Mouse (Mus musculus): ENCODE results near the gene Tnfrsf13c. TPM values are rescaled to one million over a fixed set of nuclear protein-coding genes. Genes with fewer than 3 reads are reported as not detected.
"Not testable (repeated sequence)": the region's sequence is repeated elsewhere in the genome, so short reads cannot be mapped to it uniquely, and the experiment has no call there.

The Tnfrsf13c gene
- under 1 TPM; 0.36 to 0.41 TPM for total RNA-seq (2021)

DNA sequence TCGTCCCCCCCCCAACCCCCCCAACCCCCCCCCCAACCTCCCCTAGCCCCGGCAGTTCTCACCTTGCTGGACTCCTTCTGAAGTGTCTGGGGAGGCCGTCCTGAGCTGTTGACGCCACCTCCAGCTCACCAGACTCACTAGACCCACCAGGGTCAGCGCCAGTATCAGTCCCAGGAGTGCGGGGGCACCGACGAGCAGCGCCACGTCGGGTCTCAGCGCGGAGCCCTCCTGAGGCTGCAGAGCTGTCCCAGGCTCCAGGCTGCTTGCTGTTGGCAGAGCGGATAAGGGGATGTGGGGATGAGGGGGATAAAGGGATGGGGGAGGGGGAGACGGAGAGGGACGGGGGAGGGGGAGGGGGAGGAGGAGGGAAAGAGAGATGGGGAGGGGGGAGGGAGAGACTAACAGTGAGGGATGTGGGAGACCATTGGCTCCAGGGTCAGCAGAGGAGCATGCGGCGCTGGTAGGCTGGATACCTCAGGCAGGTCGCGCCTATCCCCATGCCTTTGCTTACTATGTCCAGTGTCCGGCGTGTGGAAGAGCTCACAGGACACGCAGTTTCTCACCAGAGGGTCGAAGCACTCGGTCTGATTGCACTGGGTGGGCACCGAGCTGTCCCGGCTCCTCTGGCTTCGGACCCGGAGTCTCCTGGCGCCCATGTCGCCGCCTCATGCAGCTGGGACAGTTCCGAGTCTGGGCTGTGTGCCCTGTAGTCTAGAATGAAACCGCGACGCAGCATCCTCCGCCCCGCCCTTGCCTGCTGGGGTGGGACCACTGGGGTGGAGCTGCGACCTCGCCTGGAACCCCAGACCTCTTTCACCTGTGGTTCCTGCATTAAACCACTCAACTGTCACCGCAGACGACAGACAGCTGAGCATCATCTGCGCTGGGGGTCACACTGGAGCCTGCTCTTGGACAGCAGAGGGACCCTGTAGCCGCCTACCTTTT is at the start of gene Tnfrsf13c:
Gene Tnfrsf13c (minus strand): TSS at position 713 of the 945 bp plus-strand sequence.
- DNase-seq: peak; percentile 57

DNA sequence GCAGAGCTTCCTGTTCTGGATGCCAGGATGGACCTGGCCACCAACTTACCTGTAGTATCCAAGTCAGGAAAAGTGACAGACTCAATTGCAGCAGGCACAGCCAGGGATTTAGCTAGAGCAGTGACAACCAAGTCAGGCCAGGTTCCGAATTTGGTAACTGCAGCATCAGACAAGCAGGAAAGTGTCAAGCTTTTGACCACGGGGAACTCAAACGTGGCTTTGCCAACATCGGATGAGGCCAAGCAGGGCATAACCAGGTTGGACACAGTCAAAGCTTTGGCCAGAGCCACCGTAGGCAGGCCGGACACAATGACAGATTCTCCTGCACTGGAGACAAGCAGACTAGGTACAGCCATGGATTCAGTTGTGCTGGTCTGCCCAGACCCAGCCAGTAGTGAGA is 48.1 kb upstream of the Tnfrsf13c start:
- DNase-seq: no peak

DNA sequence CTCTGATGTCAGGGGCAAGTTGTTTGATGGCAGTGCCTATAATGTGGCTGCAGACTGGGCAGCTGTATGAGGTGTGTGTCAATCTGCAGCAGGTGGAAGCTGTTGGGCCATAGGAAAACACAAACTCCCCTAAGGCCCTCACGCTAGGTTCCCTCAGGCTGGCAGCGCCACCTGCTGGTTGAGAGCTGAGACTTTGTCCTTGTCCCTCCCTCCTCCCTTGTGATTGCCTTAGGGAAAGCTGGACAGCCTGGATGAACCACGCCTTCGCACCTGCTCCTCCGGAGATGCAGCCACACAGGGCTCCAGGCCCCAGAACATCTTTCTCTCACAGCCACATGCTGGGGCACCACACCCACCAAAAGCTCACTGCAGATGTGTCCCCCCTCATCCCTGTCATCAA is 47.0 kb upstream of the Tnfrsf13c start:
- peak; percentile 81 for DNase-seq

DNA sequence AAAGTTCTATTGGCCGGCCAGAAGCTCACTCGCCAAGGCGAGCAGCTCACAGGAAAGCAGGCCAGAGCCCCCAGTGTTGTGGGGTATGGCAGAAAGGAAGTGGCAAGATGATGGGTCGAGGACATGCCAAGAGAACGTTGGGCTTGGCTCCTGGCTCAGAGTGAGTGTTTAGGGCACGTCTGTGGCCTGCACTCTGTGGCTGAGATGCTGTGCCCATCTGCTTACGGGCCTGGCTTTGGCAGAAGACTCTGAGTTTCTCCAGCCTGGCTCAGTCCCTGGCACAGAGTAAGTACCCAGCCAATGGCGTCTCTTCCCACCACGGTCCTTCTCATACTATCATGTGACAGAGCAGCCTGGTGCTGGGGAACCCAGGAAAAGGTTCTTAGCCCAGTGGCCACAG is 44.6 kb upstream of the Tnfrsf13c start:
- DNase-seq: no peak

DNA sequence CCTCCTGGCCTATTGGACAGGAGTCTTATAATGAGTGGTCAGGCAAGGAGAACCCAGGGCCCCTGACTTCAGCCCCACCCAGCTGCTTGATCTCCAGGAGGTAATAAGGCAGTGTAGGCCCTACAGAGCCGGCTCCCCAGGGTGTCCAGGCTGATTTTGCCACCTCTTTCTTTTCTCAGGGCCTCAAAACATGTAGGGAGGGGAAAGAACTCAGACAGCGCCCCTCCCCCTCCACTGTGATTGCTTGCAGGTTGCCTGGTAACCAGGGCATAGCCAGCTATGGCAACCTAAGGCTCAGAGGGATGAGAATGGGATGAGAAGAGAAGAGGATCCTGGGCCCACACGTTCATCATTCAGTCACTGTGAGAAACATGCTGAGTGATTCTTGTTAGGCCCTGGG is 44.0 kb upstream of the Tnfrsf13c start:
- DNase-seq: no peak

DNA sequence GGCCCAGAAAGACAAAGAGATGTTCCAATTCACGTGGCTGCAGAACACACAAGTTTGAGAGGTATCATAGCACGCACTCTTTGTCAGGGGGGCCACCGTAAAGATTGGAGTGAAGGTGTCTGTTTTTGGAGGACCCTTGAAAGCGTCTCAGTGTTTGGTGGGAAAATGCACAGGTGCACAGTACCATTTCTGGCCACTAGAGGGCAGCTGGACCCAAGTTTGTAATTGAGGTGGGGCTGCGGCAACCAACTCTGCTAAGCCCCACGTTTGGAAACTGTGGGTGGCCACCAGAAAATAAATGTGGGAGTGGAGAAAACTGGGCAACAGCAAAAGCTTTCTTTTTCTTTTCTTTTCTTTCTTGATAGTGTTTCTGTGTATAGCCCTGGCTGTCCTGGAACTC is 42.2 kb upstream of the Tnfrsf13c start:
- peak; percentile 76 for DNase-seq

DNA sequence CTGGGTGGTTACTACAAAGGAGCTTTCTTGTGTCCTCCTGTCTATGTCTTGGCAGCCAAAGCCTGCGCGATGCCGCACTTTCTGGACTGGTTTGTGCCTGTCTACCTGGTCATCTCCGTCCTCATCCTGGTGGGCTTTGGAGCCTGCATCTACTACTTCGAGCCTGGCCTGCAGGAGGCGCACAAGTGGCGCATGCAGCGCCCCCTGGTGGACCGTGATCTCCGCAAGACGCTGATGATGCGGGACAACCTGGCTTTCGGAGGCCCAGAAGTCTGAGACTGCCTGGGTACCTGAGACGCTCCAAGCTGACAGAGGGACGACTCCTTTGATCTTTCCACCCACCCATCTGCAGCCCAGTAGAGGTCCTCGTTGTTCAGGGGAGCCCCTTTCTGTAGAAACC is 35.3 kb upstream of the Tnfrsf13c start:
- peak; percentile 81 for DNase-seq

DNA sequence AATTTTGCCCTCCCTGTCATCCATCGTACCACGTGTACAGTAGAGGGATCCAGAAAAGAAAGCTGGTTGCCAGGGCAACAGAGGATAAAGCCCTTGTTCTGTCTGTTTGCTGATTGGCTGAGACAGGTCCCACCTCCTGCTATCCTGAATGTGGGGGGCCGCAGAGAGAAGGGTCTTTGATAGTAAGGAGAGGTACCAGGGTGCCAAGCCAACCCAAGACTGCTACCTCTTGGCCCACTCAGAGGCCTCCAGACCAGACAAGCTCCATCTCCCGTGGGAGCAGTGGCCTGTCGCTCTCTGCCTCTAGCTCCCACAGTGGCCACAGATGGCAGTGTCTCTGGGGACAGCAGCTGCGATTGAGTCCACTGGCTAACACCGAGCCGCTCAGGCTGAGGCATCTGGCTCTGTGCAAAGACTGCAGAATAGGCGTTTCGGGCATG is 31.8 kb upstream of the Tnfrsf13c start:
- DNase-seq: no peak

DNA sequence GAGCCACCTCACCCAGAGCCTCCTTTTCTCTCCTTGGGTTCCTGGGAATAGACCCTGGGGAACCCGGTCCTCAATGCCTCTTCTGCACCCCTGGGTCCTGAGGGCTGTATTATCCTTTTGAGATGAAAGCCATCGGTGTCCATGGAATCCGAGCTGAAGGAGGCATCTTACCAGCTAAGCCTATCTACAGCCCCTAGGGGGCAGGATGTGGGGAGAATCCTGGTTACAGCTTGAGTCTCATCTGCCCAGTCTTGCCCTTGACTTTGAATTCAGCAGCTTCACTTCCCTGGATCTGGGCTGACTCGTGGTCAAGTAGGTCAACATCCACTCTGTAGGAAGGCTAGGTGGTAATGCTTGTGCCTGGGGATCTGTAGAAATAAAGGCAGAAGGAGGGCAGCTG is 31.1 kb upstream of the Tnfrsf13c start:
- DNase-seq: no peak

DNA sequence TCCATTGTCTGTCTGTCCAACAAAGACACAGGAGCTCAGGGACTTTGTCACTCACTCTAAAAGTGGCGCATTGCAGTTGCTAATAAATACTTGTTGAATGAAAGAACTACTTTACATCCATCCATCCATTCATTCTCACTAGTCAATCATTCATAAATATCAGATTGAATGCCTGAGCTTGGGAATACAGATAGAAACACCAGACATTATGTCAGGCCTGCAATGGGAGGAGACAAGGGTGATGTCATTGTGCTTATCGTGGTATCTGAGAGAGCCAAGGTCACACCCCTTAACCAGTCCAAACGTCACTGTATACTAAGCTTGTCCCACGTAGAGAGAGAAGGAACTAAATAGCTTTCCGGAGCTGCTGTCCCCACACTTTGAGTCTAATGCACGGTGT is 27.9 kb upstream of the Tnfrsf13c start, which contains the start of gene 1500009C09Rik:
Gene 1500009C09Rik (plus strand): TSS at position 301 of the 400 bp plus-strand sequence.
- DNase-seq: no peak

DNA sequence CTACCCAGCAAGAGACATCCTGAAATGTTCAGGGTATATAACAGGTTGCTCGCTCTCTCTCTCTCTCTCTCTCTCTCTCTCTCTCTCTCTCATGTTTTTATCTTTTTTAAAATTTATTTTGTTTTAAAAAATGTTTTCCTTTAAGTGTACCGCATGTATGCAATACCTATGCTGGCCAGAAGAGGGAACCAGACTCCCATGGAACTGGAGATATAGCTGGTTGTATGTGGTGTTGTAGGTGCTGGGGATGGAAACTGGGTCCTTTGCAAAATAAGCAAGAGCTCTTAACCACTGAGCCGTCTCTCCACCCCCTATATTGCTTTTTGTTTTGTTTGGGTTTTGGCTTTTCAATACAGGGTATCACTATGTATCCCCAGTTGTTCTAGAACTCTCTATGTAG is 27.4 kb upstream of the Tnfrsf13c start:
- DNase-seq: no peak

DNA sequence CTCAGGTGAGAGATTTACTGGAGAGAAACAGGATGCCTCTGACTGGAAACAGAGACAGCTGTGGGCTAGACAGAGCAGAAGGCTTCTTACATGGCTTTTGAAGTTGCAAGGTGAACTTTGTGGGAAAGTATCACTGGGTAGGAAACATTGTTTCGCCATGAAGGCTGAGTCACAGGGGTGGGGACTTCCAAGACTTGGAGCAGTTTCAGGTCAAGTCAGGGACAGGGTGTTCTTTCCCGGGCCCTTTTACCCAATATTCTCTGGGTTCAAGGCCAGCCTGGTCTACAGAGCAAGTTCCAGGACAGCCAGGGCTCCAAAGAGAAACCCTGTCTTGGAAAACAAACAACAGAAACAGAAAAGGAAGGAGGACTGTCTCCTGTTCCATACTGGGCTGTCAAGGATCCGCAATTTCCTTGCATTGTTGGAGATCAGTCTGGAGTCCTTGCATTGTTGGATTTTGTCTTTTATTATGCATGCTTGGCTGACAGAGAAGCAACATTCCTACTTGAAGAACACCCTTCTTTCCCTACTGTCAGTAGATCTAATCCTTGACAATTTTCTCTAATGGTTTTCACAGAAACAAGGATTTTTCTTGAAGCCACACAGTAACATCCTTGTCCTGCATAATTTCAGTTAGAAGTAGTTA is 23.1 kb upstream of the Tnfrsf13c start:
- DNase-seq: no peak

DNA sequence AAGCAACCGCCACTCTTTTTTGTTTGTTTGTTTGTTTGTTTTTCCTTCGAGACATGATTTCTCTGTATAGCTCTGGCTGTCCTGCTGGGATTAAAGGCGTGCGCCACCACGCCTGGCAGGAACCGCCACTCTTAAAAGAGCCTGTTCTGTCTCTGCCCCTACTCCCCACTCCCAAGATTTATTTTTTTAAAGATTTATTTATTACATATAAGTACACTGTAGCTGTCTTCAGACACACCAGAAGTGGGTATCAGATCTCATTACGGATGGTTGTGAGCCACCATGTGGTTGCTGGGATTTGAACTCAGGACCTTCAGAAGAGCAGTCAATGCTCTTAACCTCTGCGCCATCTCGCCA is 20.6 kb upstream of the Tnfrsf13c start:
- DNase-seq: not testable (repeated sequence)

DNA sequence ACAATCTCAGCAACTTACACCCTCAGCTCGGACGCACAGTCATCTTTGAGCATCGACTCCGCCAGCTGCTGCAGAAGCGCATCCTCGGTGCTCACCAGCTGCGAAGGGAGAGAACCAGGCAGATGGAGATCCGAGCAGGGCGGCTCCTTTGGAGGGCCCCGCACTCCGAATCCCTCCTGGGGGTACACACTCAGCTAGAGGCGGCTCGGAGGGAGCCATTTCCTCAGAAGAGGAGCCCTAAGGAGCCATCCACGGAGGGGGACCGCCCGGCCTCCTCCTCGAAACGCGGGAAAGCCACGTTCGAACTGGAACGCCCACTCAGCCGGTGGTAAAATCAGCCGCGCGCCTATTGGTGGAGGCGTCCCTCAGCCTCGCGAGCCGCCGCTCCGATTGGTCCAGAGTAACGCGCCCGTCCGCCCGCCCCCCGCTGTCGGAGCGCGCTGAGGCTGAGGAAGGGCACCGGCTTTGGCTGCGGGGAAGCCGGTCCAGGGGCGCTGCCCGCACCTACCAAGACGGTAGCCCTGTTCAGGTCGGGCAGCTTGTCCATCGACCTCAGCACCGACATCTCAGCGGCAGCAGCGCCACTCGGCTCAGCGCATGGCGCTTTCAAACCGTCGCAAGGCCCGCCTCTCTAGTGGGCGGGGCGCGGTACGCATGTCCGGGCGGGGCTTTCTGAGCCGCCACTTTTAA is 20.1 kb upstream of the Tnfrsf13c start, which contains the start of gene Cenpm:
Gene Cenpm (minus strand): TSS at position 634 of the 690 bp plus-strand sequence.
- DNase-seq: peak; percentile 94

DNA sequence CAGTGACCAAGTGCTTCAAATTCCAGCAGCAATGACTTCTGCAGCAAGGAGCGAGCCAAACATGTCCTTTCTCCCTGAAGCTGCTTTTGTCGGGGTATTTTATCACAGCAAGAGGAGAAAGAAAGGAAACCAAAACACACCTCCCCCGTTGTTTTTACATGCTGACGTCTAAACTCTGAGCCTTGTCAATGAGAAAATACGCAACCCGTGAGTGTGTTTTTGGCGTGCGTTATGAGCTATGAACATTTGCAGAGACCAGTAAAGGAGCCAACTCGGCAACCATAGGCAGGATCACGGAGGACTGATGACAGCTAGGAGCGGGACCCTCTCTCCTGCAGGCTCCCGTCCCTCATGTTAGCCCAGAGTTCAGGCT is 19.6 kb upstream of the Tnfrsf13c start:
- DNase-seq: no peak

DNA sequence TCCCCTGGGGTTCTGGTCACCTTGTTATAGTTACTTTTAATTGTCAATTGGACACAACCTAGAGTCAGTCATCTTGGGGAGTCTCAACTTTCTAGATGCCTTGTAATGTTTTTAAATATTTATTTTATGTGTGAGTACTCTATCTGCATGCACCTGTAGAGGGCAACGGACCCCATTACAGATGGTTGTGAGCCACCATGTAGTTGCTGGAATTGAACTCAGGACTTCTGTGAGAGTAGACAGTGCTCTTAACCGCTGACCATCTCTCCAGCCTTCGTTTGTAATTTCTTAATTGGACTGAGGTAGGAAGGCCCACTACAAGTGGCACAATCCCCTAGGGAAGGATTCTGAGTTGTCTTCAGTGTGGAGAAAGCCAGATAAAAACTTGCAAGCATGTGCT is 19.1 kb upstream of the Tnfrsf13c start:
- DNase-seq: no peak

DNA sequence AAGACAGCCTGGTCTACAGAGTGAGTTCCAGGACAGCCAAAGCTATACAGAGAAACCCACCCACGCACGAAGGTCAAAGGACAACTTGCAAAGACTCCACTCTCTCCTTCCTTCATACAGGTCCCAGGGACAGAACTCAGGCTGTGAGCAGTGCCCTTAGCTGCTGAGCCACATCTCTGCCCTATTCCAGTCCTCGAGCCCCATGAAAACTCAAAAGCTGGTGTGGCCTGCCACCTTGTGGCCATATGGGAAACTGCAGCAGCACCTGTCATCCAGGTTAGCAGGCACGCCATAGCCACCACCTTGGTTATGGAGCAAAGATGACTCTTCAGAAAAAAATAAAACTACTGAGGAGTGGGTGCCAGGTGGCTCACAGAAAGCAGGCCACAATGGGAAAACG is 12.4 kb upstream of the Tnfrsf13c start:
- DNase-seq: peak; percentile 87

DNA sequence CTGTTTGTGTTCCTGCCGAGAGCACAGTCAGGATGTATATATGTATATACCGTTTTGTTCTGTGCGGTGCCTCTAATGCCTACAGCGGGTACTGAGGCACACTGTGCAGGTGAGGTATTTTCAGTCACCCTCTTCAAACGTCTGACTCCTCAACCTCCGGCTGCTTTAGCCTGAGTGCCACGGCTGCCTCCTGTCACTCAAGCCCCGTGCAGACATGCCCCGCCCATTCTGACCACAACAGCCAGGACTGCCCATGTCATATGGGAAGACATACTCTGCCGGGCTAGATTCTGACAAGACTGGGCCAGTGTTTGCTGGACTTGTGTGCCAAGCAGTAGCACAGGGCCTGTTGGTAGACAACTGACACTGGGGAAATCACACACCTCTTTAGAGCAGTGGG is 11.5 kb upstream of the Tnfrsf13c start:
- no peak for DNase-seq

DNA sequence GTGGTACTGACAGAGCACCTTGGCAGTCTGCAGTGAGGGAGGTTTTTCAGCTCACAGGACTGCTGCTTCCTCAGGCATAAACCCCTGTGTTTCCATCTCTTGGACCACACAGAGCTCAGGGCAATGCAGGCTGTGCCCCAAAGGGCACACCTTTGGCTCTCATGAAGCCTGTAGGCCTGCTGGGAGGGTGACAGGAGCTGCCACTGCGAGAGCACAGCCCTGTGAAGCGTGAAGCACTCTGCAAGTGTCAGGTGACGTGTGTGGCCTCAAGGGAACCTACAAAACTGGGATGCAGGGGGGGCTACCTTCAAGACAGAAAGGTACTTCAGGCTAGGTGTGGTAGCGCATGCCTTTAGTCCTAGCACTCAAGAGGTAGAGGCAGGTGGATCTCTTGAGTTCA is 8.5 kb upstream of the Tnfrsf13c start:
- DNase-seq: no peak

DNA sequence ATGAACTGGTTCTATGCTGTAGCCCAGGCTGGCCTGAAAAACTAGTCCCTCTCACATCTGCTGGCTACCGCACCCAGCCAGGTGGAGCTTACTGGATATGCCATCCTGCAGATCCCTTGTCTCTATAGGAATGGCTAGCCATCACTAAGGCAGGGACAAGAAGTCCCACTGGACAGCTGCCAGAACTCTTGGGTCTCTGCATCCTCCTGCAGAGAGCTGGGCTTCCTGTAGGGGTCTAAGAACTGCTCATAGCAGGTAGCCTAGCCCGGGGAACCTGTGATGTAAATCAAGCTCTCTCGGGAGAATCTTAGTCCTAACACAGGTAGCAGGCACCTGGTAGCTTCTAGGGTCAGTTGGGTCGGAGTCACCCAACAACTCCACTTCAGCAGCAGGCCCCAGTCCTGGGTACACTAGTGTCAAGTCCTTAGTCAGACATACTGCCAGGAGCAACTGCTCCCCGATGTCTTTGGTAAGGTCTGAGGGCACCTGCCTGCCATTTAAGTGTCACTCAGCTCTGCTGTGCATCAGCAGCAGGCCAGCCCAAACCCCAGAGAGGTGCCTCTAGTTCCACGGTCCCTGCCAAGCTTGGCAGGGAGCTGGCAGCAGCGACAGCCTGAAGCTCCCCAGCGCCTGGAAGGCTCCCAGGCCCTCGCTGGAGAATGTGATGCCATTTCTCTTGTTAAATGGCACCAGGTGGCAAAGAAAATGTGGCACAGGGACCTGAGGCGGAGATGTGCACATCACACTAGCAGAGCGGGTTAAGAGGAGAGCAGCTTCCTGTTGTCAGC is 7.6 kb upstream of the Tnfrsf13c start:
- DNase-seq: peak; percentile 39

DNA sequence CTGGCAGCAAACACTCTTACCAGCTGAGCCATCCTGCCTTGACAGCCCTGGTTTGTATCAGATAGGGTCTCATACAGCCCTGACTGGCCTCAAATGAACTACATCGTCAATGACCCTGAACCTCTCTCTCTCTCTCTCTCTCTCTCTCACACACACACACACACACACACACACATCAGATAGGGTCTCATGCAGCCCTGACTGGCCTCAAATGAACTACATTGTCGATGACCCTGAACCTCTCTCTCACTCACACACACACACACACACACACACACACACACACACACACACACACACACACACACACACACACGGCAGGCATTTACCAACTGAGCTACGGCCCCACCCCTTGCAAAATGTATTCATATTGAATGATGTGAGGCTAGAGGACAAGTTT is 6.9 kb upstream of the Tnfrsf13c start:
- DNase-seq: no peak

DNA sequence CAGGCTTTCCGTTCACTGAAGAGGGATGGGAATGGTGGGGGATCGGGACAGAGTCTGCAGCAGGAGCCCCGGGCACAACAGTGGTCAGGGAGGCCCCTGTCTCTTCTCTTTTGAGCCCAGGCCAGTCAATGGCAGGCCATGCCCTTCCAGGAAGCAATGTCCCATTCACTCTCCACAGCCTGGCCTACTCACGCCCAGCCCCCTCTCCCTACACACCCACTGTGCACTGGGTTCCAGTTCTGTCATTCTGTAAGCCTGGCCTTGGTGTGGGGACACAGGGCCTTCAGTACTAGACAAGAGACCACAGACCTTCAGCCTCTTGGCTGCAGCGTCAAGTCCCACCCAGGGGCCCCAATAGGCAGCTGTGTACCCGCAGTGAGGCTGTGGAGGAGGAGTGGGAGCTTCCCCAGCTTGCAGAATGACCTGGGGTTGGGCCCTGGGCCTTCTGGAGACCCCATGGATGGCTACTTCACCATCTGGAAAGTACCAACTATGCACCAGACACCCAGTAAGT is 6.0 kb upstream of the Tnfrsf13c start:
- DNase-seq: no peak
